Mouse (Mus musculus) stomach, embryonic 14.5 days (tissue): ENCODE data around the gene Ubox5. TPM values are rescaled to one million over a fixed set of nuclear protein-coding genes. Genes with fewer than 3 reads are reported as not detected.

ENCODE experiments used
- ATAC-seq: fragments of 200-750 bp; cut with Nextera tagmentation; 2 replicates; pipeline ENCODE4 v1.8.0; 2017; ENCODE audit warnings: low read depth, moderate TSS enrichment; ENCODE audit not compliant: insufficient number of reproducible peaks, insufficient read depth, low FRiP score
- H3K27ac ChIP-seq: fragments of 300-500 bp; sonication (generic); 2 replicates; pipeline ENCODE4 v1.5.1; 2014; ENCODE audit warnings: mild to moderate bottlenecking, low read length, moderate library complexity, mixed read lengths
- H3K27me3 ChIP-seq: fragments of 300-500 bp; sonication (generic); 2 replicates; pipeline ENCODE4 v1.6.1; 2014; ENCODE audit warnings: low read length, control low read depth, mixed read lengths; ENCODE audit not compliant: control insufficient read depth, insufficient read depth
- H3K36me3 ChIP-seq: fragments of 300-500 bp; sonication (generic); 2 replicates; pipeline ENCODE4 v1.6.1; 2014; ENCODE audit warnings: mild to moderate bottlenecking, control low read depth, low read length, moderate library complexity, mixed read lengths; ENCODE audit not compliant: control insufficient read depth, insufficient read depth
- H3K4me1 ChIP-seq: fragments of 300-500 bp; sonication (generic); 2 replicates; pipeline ENCODE4 v1.6.1; 2014; ENCODE audit warnings: low read length, control low read depth, mixed read lengths; ENCODE audit not compliant: control insufficient read depth, insufficient read depth
- H3K4me2 ChIP-seq: fragments of 300-500 bp; sonication (generic); replicated peaks from 2 replicates; pipeline ENCODE4 v1.6.1; 2014; ENCODE audit warnings: low read depth, low read length, control low read depth
- H3K4me3 ChIP-seq: fragments of 300-500 bp; sonication (generic); 2 replicates; pipeline ENCODE4 v1.5.1; 2014; ENCODE audit warnings: low read depth, low read length, control low read depth
- H3K9ac ChIP-seq: fragments of 300-500 bp; sonication (generic); replicated peaks from 2 replicates; pipeline ENCODE4 v1.6.1; 2014; ENCODE audit warnings: low read depth, mild to moderate bottlenecking, control low read depth, low read length, moderate library complexity, mixed read lengths
- H3K9me3 ChIP-seq: fragments of 300-500 bp; sonication (generic); 2 replicates; pipeline ENCODE4 v1.6.1; 2016; ENCODE audit warnings: low read depth, low read length, control low read depth; ENCODE audit not compliant: control insufficient read depth
- whole genome bisulfite sequencing: fragments of 180-500 bp; shearing (Covaris S2); extraction: QIAGEN DNeasy Blood & Tissue Kit; methylation state at CpG from one replicate; pipeline ENCODE4 v1.1.7; 2014; 5-methylcytosine and 5-hydroxymethylcytosine counted together
- polyA plus RNA-seq: library from polyadenylated mRNA; unstranded; fragments of >200 nt; fragmentation: Nextera tagmentation; extraction: Ambion mirVana; gene quantifications from 2 replicates; pipeline ENCODE4 v1.2.1, GENCODE M21; 2014

Ubox5 gene
- polyA plus RNA-seq, 1 experiment from 2014 or later = 14.6 TPM

DNA sequence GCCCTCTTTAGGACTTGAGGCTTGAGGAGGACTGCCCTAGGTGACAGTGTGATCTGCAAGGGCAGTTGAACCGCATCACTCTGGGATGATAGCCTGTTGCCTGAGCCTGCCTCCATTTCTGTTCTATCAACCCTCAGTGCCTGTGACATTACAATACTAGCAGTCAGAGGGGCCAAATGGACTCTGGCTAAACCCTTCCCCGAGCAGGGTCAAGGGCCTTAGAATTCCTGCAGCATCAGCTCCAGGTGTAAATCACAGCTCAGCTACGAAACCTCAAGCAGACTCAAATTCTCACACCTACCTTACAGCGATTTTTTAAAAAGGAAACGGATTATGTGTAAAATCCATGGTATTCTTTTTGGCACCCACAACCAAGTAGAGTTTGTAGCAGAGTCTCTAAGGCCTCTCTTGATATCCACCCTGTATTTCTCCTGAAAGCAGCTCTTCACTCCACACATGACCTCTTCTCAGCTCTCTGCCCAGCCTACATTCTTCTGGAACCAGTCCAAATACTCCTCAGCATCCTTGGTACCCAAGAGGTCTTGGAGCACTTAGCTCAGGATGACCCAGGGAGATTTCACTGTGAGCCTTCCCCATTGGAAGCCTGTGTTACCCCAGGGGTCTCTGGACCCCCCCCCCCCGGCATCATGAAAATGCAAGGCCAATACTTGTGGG lies 11.7 kb upstream of the Ubox5 start:
- Histone ChIP-seq H3K4me2 (peak overlapping the region; percentile 97), H3K4me3 (peak overlapping the region; percentile 62; the same call in 1 of the 2 replicates), H3K27ac (no peak overlapping the region), H3K36me3 (no peaks in the 10 kb centered on the region), H3K4me1 (0 out of 2 replicates have a peak, but pooled peaks cover 6% of the 10 kb centered on the region), H3K9me3 (no peaks in the 10 kb centered on the region), H3K9ac (no peak overlapping the region), H3K27me3 (peaks cover 1% of the 10 kb centered on the region; the same call in 1 of the 2 replicates)
- WGBS = 50% methylated on average over 6 of the region's 6 CpGs
- no peak for ATAC-seq

DNA sequence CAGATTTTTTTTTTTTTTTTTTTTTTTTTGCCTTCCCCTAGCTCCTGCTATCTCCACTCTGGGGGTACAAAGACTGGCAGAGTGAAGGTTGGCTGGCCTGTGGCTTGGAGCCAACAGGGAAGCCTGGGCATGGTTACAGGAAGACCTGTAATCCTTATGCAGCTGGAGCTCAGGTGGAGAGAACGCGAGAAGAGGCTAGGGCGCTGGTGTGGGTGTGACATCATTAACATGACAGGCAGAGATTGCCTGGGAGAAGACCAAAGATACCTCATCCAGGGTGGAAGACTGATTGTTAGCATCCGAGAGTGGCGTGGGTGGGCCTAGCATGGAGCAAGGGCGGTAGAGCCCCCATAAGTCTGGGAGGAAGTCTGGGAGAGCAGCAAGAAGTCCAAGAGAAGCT lies 9.4 kb upstream of the Ubox5 start:
- Histone ChIP-seq H3K27me3 (peaks cover 9% of the 10 kb centered on the region), H3K27ac (no peak overlapping the region), H3K9ac (no peak overlapping the region), H3K36me3 (no peaks in the 10 kb centered on the region), H3K4me1 (peaks cover 19% of the 10 kb centered on the region; the same call in 1 of the 2 replicates), H3K9me3 (no peaks in the 10 kb centered on the region), H3K4me3 (no peak overlapping the region), H3K4me2 (no peak overlapping the region)
- no peak for ATAC-seq
- WGBS = 75% methylated on average over 6 of the region's 6 CpGs

DNA sequence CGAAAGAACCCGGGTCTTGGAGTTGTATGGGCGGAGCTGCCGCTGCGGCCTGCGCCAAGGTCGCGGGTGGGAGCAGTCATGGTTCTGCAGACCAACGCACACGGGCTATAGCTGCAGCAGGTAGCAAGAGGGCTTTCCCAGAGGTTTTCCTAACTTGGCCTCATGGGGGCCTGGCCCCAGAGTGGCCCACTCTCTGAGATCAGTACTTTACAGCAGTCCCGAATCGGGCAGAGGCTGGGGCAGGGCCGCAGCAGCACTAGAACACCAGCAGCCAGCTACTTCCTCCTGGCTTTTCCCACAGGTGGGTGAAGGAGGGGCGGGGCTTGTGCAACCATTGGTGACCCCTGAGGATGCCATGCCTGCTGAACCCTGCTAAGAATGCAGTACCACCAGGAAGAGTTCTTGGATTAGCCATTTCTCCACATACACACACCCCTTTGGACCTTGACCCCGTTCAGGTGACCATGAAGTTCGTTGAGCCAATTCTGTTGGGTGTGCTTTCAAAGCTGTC lies 8.3 kb upstream of the Ubox5 start:
- Histone ChIP-seq H3K4me1 (peaks cover 20% of the 10 kb centered on the region; the same call in 1 of the 2 replicates), H3K27ac (peak overlapping the region; percentile 66), H3K9me3 (no peaks in the 10 kb centered on the region), H3K9ac (no peak overlapping the region), H3K27me3 (peaks cover 14% of the 10 kb centered on the region), H3K36me3 (no peaks in the 10 kb centered on the region), H3K4me2 (peak overlapping the region; percentile 23), H3K4me3 (peak overlapping the region; percentile 2; the same call in 1 of the 2 replicates)
- peak; percentile 28; the same call in 1 of the 2 replicates for ATAC-seq
- 27% methylated on average over 16 of the region's 16 CpGs for WGBS

DNA sequence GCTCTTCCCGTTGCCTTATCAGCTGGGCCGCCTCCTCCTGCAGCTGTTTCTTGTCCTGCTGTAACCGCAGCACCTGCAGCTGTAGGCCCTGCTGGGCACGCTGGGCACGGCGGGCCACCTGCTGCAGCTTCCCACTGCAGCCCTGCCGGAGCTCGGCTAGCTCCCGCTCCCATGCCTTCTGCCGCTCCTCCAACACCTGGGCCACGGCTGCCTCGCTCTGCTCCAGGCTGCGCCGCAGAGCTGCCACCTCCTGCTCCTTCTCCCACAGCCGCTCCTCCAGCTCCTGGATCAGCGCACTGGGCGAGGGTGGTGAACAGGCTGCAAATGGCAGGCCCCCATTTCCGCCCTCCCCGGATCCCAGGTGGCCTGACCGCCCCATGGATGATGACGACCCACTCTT lies 6.0 kb upstream of the Ubox5 start:
- Histone ChIP-seq H3K4me3 (no peak overlapping the region), H3K4me2 (peak overlapping the region; percentile 53; the same call in 1 of the 2 replicates), H3K27ac (no peak overlapping the region), H3K27me3 (peaks cover 14% of the 10 kb centered on the region), H3K9ac (peak overlapping the region; percentile 26; the same call in 1 of the 2 replicates), H3K4me1 (peaks cover 14% of the 10 kb centered on the region; the same call in 1 of the 2 replicates), H3K36me3 (no peaks in the 10 kb centered on the region), H3K9me3 (no peaks in the 10 kb centered on the region)
- 29% methylated on average over 21 of the region's 21 CpGs for WGBS
- no peak for ATAC-seq

DNA sequence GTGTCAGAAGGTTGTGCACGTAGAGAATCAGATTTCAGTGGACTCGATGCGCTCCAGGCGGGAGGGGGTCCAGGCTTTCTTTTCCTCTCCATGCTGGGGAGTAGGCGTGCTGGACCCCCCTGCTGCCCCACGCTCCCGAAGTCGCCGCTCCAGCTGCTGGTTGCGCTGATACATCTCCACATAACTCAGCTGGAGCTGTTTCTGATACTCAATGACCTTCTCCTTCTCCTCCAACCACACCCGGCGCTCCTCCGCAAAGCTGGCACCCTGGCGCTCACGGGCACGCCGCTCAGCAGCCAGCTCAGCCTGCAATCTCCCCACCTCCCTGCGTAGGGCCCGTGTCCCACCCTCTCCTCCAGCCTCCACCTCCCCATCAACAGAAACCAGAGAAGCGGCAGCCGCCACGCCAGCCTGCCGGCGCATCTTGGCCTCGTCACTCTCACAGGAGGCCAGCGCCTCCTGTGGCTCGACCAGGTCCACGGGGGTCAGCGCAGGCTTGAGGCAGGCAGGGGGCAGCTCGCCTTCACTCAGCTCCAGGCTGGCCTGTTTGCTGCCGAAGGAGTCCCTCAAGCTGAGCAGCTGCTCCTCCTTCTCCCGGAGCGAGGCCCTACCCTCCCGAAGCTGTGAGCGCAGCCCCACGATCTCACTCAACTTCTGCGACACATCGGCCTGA lies 5.0 kb upstream of the Ubox5 start:
- ATAC-seq = peak; percentile 44; the same call in 1 of the 2 replicates
- peaks cover 14% of the 10 kb centered on the region for H3K27me3 ChIP-seq
- H3K9ac ChIP-seq = peak overlapping the region; percentile 26
- peak overlapping the region; percentile 23 for H3K4me3 ChIP-seq
- WGBS = 5% methylated on average over 38 of the region's 38 CpGs
- no peak overlapping the region for H3K27ac ChIP-seq
- peak overlapping the region; percentile 53 for H3K4me2 ChIP-seq
- peaks cover 14% of the 10 kb centered on the region; the same call in 1 of the 2 replicates for H3K4me1 ChIP-seq
- no peaks in the 10 kb centered on the region for H3K36me3 ChIP-seq
- H3K9me3 ChIP-seq = no peaks in the 10 kb centered on the region

DNA sequence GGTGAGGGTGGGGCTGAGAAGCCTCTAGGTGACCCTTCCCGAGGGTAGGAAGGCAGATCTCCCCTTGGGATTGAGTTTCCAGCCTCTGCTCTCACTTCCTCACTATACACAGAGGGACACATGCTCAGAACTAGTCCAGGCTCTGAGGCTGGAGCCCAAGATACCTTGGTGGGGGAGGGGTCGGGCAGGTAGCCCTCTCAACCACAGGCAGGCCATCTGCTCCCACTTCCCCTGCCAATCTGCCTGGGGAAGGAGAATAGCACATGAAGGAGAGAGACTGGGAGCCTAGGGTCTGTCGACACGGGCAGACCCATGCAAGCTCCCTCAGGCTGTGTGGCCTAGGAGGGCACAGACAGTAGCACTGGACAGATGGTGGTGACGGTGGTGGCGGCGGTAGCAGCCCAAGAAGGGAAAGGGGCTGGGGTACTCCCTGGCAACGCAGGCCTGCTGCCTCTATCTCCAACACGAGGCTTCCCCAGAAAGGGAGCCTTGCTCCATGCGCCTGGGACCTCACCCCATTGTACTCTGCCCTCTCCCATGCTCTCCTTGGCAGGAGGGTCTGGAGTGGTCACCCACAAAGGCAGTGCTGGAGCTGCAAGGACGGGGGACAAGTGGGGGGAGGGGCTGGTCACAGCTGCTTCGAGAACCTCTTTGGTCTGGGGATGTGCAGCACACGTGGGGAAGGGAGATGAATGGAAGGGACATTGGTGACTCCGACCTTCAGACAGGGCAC lies 4.3 kb upstream of the Ubox5 start:
- H3K4me2 ChIP-seq = peak overlapping the region; percentile 53
- WGBS = 27% methylated on average over 14 of the region's 14 CpGs
- H3K27me3 ChIP-seq = peaks cover 14% of the 10 kb centered on the region
- H3K4me1 ChIP-seq = peaks cover 14% of the 10 kb centered on the region; the same call in 1 of the 2 replicates
- H3K27ac ChIP-seq = no peak overlapping the region
- no peak for ATAC-seq
- H3K9me3 ChIP-seq = no peaks in the 10 kb centered on the region
- no peaks in the 10 kb centered on the region for H3K36me3 ChIP-seq
- peak overlapping the region; percentile 23; the same call in 1 of the 2 replicates for H3K4me3 ChIP-seq
- H3K9ac ChIP-seq = peak overlapping the region; percentile 26; the same call in 1 of the 2 replicates

DNA sequence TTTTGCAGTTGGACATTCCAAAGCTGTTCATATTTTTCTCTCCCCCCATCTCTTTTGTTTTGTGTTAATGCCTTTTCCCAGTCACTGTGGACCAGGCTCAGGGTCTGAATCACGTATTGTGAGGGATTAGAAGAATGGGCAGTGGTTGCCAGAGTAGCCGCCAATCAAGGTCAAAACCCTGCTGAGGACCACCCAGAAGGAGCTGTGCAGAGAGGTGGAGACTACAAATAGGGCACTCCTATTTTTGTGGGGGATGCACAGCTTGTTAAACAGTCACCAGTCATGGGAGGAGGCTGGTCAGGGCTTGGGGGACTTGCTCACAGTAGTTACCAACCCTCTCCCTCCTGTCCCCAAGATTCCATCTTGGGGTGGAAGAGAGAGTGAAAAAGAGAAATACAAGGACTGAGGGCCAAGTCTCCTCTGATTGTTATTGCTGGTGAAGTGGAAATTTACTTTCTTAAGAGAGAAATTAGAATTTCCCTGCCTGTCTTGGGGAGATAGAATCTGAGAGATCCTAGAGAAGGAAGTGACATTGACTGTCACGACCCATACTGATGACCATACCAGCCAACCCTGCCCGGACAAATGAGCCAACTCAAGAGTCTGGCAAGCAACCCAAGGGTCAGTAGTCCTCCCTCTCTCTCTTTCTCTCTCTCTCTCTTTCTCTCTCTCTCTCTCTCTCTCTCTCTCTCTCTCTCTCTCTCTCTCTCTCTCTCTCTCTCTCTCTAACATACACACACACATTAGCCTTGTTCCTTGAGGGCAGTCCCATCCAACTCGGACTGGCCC lies 3.2 kb upstream of the Ubox5 start:
- Histone ChIP-seq H3K9me3 (no peaks in the 10 kb centered on the region), H3K36me3 (no peaks in the 10 kb centered on the region), H3K9ac (no peak overlapping the region), H3K4me3 (no peak overlapping the region), H3K4me1 (peaks cover 14% of the 10 kb centered on the region; the same call in 1 of the 2 replicates), H3K27ac (no peak overlapping the region), H3K27me3 (peaks cover 14% of the 10 kb centered on the region), H3K4me2 (no peak overlapping the region)
- ATAC-seq = no peak
- WGBS = 58% methylated on average over 5 of the region's 5 CpGs
